Mouse (Mus musculus) 3T3-L1 (cell line): ENCODE data around the gene Gprin1.
A peak's percentile ranks its signal among the peaks of the same experiment; 100 is the strongest.

Experiments
- DNase-seq: peaks from one replicate; pipeline ENCODE4 v3.0.0-alpha.2; 2015; ENCODE audit warnings: low read depth, low spot score

Gene Gprin1

DNA sequence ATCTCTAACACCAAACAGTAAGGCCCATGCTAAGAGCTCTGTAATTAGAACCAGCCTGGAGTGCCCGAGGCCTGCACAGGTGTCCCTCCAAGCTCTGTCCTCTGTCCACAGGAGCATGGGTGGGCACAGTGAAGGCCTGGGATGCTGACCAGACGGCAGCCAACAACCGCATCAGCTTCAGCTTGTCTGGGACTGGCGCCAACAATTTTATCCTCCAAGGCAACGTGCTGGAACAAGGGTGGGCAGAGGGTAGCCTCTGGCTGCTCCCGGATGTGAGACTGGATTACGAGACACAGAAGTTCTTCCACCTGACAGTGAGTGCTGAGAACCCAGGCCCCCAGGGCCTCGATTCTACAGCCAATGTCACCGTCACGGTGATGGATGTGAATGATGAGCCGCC lies 23.5 kb downstream of the Gprin1 start:
- no peak for DNase-seq

DNA sequence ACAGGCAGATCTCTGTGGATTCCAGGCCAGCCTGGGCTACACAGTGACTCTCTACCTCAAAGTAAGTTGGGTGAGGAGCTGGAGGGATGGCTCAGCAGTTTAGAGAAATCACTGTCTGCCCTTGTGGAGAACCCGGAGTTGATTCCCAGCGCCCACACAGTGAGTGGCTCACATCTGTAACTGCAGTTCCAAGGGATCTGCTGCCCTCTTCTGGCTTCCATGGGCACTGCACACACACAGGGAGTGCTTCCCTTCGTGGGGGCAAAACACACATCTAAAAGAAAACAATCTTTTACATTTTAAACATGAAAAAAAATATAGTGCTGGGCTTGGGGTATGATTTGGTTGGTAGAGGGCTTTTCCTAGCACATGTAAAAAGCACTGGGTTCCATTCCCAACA lies 26.5 kb downstream of the Gprin1 start:
- DNase-seq: no peak

DNA sequence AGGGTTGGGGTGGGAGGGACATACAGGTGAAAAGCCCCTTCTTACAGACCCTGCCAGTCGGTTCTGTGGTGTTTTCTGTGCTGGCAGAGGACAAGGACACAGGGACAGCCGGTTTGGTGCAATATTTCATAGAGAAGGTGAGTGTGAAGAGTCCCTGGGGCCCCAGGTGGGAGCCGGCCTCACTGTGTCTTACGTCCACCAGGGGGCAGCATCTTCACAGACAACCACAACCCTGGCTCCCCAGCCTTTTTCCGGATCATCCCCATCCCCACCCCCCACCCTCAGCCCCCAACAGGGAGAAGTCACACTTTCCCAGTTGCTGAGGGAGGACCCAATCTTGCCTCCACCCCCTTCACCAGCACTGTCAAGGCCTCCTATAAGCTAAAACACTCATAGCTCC lies 32.8 kb downstream of the Gprin1 start:
- DNase-seq: peak; percentile 67

DNA sequence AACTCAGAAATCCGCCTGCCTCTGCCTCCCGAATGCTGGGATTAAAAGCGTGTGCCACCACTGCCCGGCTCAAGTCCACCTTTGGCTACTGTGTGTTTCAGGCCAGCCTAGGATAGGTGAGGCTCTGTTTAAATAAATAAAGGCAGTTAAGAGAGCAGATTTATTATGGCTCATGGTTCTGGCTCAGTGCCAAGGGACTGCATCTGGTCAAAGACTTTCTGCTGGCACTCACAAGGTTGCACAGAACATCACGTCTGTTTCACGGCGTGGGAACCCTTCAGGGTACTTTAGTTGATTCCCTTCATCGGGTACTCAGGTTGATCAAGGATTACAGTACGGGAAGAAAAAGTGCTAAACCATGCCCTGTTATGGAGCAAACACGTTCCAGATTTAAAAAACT lies 34.7 kb downstream of the Gprin1 start:
- DNase-seq: peak; percentile 28

DNA sequence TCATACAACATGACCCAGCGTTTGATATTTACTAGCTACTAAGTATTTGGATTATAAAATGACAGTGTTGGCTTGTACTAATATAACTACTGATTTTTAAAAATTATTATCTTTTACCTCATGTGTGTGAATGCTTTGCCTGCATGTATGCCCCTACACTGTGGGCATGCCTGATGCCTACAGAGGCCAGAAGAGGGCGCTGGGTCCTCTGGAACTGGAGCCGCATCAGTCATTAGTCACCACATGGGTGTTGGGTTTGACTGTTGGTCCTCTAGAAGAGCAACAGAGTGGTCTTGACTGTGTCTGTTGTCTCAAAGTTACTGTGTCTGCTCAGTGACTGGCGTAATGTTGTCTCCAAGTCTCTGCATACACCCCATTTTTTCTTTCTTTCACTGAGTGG lies 35.3 kb downstream of the Gprin1 start:
- no peak for DNase-seq

DNA sequence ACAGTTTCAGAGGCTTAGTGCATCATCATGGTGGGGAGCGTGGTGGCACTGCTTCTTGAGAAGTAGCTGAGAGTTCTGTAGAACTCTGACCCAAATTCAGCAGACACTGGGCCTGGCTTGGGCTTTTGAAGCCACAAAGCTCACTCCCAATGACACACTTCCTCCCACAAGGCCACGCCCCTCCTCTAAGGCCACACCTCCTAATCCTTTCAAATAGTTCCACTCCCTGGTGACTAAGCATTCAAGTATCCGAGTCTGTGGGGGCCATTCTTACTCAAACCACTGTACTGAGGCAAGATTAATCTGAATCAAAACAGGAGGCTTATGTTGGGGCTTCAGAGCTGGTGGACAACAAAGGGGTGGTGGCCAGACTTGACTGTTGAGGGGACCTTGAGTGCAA lies 38.8 kb downstream of the Gprin1 start:
- peak; percentile 55 for DNase-seq

DNA sequence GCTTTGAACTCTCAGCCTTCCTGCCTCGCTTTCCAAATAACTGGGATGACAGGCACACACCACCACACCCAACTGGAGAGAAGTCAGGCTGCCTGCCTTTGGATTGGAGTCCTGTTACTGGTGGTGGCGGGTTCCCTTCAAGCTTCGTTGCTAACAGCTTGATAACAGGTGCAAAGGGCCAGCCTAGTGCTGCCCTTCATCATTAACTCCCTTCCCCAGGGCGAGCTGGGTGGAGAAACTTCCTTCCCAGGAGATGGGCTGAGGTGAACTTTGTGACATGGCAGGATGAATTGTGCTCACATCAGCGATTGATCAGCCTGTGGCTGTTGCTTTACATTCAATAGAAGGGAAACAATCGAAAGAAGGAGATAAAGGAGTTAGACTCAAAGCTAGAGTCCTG lies 44.8 kb downstream of the Gprin1 start:
- DNase-seq: no peak

DNA sequence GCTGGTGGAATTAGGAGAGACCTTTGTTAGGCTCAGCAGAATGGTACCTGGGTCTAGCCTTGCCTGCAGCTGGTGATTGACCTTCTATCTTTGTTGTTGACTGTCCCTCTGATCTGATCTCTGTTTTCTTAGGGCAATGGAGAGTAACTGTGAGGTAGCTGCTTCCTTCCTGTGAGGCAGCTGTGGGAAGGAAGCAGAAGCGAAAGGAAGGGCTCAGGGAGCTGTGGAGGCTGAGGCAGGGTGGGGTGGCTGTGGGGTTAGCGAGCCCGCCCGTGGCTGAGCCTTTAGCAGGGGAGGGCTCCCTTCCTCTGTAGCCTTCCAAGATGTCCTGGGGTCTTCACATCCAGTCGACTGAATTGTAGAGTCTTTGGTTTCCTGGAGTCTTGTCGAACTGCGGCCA lies 47.2 kb downstream of the Gprin1 start:
- no peak for DNase-seq

DNA sequence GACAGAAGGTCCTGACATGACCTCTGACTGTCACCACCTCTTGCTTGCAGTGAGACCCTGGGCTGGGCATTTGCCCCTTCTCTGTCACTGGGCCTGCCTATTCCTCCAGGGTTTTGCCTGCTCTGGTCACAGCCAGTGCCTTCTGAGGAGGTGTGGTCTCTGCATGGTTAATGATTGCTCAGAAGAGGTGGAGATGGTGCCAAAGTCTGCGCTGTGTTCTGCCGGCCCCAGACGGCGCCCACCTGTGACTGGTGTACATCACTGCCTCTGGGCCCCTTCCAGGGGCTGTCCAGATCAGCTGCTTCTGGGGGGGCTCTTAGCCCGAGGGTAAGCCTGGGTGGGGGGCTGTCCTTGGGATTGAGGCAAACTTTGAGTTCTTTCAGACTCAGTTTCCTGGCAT lies 48.4 kb downstream of the Gprin1 start, which contains the start of gene Cdhr2:
Gene Cdhr2 (plus strand): TSS at position 219 of the 400 bp plus-strand sequence.
- DNase-seq: no peak

DNA sequence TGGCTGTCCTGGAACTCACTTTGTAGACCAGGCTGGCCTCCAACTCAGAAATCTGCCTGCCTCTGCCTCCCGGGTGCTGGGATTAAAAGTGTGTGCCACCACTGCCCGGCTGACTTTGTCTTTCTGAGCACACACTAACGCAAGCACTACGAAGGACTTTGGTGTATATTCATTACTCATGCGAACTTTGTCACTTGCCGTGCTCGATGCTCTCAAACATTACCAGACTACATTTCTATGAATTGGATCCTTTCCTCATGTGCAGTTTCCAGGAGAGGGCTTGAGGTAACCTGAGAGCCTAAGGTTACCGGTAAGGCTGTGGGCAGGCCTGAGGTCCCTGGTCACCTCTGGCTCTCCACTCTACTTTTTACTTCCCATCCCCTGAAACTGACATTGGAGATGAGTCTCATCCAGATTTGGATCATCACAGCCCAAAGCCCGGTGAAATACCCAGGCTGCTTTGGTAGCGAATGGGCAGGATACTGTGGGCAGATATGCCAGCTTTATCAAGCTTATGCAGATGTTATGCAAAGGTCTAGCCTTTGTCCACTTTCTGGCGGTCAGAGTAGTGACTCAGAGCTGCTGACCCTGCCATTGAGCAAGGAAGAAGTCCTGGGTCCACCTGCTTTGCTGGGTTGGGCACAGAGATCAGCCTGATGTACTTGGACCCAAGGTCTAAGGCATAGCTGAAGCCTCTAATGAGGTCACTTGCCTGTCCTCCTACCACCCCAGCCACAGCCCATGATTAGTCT lies 54.0 kb downstream of the Gprin1 start:
- no peak for DNase-seq

DNA sequence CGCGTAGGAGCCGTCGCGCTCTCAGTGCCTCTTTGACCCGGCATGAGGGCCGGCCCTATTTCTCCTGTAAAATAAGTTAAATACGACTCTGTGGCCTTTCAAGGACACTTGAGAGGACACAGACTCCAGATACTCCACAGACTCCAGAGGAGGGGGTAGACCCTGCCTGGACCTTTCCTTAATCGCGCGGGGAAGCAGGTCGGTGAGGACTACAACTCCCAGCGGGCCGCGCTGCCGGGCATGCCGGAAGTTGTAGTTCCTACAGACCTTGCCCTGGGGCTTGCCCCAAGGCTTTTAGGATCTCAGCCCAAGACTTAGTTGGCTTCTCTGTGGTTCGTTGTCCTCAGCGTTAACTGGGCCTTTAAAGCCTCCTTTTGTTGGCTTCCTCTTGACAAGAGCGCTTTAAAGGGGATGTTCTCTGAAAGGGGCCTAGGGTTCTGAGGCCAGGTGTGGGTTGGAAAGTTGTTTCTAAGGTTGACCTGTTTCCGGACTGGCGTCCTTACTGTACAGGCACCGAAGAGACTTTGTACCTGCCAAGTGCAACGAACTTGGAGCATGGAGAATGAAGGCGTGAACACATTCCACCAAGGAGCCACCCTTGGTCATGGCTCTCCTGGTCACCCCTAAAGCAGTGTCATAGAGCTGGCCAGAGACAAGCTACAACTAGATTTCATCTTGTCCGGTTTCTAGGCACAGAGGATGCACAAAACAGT lies 55.2 kb downstream of the Gprin1 start:
- DNase-seq: peak; percentile 86

DNA sequence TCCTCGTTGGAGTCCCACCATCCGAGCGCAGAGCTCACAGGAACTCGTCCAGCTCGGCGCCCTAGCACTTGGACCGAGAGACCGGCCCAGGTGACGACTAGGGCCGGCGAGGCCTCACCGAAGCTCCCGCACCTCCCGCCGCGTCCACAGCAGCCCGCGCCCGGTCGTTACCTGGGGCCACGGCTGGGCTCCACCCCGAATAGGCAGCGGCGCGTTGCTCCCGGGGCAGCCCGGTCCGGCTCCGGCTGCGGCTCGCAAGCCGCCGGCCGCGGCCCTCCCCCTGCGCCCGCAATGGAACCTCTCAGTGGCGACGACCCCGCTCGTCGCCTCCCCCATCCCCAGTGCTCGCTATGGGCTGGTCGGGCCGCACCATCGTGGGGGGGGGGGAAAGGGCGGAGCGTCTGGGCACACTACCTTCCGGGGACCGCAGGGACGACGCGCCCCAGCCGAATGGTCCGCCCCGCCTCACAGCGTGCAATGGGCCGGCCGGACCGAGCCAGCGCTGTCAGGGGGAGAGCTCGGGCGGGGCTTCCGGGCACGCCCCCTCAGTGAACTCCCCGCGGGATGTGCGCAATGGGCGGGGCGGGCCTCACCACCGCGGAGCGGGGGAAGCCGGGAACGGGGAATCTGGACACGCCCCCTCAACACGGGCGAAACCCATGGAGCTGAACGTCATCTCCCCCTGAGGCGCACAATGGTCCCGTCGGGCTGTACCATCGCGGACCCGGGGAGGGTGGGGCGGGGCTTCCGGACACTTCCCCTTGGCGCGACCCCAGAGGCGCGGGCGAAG lies 55.9 kb downstream of the Gprin1 start, which contains the start of gene Rnf44:
Gene Rnf44 (minus strand): TSS at position 350 of the 790 bp plus-strand sequence.
- DNase-seq: peak; percentile 96

DNA sequence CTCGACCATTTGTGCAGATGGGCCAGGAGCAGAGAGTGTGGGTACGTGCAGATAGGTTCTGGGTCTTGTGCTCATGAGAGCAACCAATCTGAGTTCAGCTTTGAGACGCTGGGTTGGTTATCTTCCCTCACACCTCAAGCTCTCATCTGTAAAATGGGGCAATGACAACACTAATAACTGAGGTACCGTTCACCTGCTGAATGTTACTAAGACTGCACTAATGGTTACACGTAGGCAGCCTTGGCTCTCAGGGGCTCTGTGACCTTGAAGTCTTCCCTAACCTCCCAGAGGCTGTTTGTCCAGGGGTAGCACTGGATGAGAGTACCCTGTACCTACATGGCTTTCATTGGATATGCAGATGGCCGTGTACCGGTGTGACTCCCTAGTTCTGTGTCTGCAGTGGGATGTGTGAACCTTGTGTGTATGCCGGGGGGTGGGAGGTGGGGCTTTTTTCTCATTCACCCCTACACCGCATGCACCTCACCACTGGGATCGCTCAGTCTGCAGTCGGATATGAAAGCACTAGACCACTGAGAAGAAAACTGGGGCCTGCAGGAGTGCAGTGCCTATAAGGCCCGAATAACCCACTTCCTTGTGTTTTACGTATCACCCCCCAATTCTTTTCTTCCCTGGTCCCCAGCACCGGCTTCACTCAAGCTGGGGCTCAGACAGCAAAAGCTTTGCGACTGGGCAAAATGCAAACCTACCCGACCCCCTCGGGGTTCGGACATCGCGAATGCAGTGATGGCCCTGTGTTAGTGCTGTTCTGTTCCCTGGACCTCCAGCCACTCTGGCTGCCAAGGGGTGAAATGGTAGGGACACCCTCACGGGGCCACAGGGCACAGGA lies 56.7 kb downstream of the Gprin1 start:
- DNase-seq: peak; percentile 27

DNA sequence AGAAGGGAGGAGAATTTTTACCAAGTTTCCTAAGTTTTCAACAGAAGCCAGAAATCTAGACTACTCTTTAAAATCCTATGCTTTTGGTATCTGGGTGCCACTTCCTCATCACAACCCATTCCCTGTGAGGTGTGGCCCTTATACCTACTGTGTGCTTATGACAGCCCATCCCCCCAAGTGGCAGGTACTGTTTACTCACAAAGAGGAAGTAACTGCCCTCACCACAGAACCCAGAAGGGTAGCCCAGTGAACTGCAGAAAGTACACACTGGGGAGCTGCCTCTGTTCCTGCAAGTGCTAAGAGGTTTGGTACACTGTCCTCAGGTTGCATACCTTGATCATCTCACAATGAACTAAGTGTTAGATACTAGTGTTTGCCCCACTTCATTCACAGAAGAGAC lies 57.9 kb downstream of the Gprin1 start:
- no peak for DNase-seq

DNA sequence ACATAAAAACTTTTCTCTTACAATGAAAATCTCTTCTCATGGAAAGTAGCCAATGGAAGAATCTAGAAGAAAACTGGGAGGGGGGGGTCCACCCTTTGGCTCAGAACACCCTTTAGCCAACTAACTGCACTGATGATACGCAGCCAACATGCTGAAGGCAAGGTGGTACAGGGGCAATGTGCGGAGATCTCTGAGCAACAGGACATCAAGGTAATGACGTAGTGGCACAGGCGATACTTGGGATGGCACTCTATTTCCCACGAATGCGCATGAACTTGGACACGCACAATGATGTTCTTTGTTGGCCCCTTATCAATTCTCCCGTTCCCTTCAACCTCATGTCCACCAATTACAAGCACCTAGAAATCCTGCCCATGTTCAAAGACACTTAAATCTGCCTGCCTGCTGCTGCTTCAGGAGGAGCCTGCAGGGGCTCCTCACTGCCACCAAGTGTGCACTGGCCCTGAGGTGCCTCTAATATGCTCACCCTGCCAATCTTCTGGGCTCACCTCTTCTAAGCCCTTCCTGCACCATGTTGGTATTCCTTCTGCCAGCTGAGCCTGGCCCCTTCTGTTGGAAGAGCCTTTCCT lies 59.4 kb downstream of the Gprin1 start:
- no peak for DNase-seq

DNA sequence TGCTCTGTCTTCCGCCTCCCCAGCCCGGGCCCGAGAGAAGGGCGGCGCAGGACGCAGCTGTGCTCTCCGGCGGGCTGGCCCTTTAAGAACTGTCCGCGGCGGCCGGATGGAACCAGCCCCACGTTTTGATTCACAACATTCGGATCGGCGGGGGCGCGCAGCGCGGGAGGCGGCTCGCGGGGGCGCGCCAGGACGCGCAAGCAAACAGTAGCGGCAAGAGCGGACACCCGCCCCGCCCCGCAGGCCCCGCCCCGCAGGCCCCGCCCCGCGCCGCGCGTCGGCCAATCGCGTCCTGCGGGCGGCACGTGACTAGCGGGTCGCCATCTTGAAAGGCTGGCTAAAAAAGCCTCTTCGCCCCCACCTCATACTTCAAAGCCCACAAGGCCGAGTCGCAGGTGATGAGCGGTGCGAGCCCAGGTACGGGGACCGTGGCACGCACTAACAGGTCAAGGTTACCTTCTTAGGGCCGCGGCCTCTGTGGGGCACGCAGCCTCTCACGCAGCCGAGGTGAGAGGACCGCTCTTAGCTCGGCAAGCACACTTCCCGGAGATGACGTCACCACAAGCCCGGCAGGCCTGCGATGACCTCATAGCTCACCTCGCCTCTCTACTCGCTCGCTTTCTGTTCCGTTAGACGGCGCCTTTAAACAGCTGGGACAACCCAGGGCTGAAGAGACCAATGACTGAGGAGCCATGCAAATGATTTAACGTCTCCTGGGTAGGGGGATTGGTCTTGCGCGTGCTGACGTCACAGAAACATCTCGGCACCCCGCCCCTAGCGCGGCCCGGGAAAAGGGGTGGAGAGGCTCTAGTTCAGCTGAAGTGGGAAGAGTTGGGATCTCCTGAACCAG lies 61.9 kb downstream of the Gprin1 start:
- peak; percentile 96 for DNase-seq

DNA sequence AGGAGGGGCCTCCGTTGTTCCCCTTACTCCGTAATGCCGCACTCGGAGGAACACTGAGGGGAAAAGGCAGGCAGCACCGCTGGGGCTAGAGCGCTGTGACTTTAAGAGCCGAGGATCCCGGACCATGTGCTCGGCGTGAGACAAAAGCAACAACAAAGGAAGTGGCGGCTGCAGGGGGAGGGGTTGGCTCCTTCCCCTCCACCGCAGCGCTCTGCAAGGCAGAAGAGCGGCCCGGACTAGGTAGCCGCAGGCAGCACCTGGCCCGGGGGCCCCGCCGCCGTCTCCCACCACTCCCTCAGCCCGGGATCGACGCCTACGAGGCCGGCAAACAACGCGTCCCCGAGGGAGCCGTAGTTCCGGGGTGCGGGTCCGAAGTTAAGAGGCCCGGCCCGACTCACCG lies 62.6 kb downstream of the Gprin1 start:
- peak; percentile 75 for DNase-seq
